Mouse (Mus musculus): Measurements from ENCODE around the gene Kank2. TPM values are rescaled to one million over a fixed set of nuclear protein-coding genes. Genes with fewer than 3 reads are reported as not detected.
A peak's percentile ranks its signal among the peaks of the same experiment; 100 is the strongest.

The Kank2 gene
- polyA plus RNA-seq, 1 experiment from 2014 or later: 9.9 TPM

- peak; percentile 89 for ATAC-seq
- Histone ChIP-seq H3K36me3 (ENCODE audit: control insufficient read depth, insufficient read depth, low read length) (no peaks in the 10 kb centered on the region), H3K9ac (ENCODE audit: low read depth, low read length) (peak overlapping the region; percentile 83), H3K27me3 (replicated peaks; ENCODE audit: control insufficient read depth, insufficient read depth, low read length) (no peaks in the 10 kb centered on the region), H3K4me1 (ENCODE audit: control insufficient read depth, insufficient read depth, low read length) (peaks cover 25% of the 10 kb centered on the region; the same call in 1 of the 2 replicates), H3K4me2 (ENCODE audit: low read depth, low read length) (peak overlapping the region; percentile 86), H3K9me3 (ENCODE audit: control insufficient read depth, low read length) (no peaks in the 10 kb centered on the region), H3K4me3 (ENCODE audit: low read length) (peak overlapping the region; percentile 78), H3K27ac (ENCODE audit: low read length) (peak overlapping the region; percentile 99)
- WGBS: 0% methylated on average over 18 of the region's 18 CpGs
Measured at GRCm38 (mm10) chr9:21724147-21724536, 74.4 kb downstream of the Kank2 start.

GRCm38 (mm10) chr9:21723377-21724146, 75.0 kb downstream of the Kank2 start, which contains the start of gene Ldlr:
Gene Ldlr, plus strand, starts transcription at chr9:21723483.
- peak within 1 kb of the TSS; percentile 99 for H3K27ac ChIP-seq (ENCODE audit: low read length)
- H3K9me3 ChIP-seq (ENCODE audit: control insufficient read depth, low read length): no peaks in the 10 kb centered on the region
- peak within 1 kb of the TSS; percentile 83 for H3K9ac ChIP-seq (ENCODE audit: low read depth, low read length)
- H3K4me2 ChIP-seq (ENCODE audit: low read depth, low read length): peak within 1 kb of the TSS; percentile 86
- ATAC-seq: peak; percentile 85
- no peaks in the 10 kb centered on the region for H3K36me3 ChIP-seq (ENCODE audit: control insufficient read depth, insufficient read depth, low read length)
- no peaks in the 10 kb centered on the region for H3K27me3 ChIP-seq (replicated peaks; ENCODE audit: control insufficient read depth, insufficient read depth, low read length)
- H3K4me3 ChIP-seq (ENCODE audit: low read length): peak within 1 kb of the TSS; percentile 78
- peaks cover 28% of the 10 kb centered on the region; the same call in 1 of the 2 replicates for H3K4me1 ChIP-seq (ENCODE audit: control insufficient read depth, insufficient read depth, low read length)
- under 1% methylated on average over 47 of the region's 47 CpGs for WGBS

GRCm38 (mm10) chr9:21721036-21721435, 77.5 kb downstream of the Kank2 start:
- Histone ChIP-seq H3K27me3 (replicated peaks; ENCODE audit: control insufficient read depth, insufficient read depth, low read length) (no peaks in the 10 kb centered on the region), H3K4me2 (ENCODE audit: low read depth, low read length) (no peak overlapping the region), H3K4me1 (ENCODE audit: control insufficient read depth, insufficient read depth, low read length) (peaks cover 19% of the 10 kb centered on the region; the same call in 1 of the 2 replicates), H3K9me3 (ENCODE audit: control insufficient read depth, low read length) (no peaks in the 10 kb centered on the region), H3K27ac (ENCODE audit: low read length) (peak overlapping the region; percentile 60), H3K4me3 (ENCODE audit: low read length) (no peak overlapping the region), H3K36me3 (ENCODE audit: control insufficient read depth, insufficient read depth, low read length) (no peaks in the 10 kb centered on the region), H3K9ac (ENCODE audit: low read depth, low read length) (no peak overlapping the region)
- 65% methylated on average over 2 of the region's 2 CpGs for WGBS
- ATAC-seq: no peak

GRCm38 (mm10) chr9:21717015-21717414, 81.5 kb downstream of the Kank2 start:
- H3K27me3 ChIP-seq (replicated peaks; ENCODE audit: control insufficient read depth, insufficient read depth, low read length): no peaks in the 10 kb centered on the region
- WGBS: 71% methylated on average over 2 of the region's 2 CpGs
- H3K4me1 ChIP-seq (ENCODE audit: control insufficient read depth, insufficient read depth, low read length): peaks cover 12% of the 10 kb centered on the region; the same call in 1 of the 2 replicates
- no peak overlapping the region for H3K4me2 ChIP-seq (ENCODE audit: low read depth, low read length)
- H3K9me3 ChIP-seq (ENCODE audit: control insufficient read depth, low read length): no peaks in the 10 kb centered on the region
- H3K36me3 ChIP-seq (ENCODE audit: control insufficient read depth, insufficient read depth, low read length): no peaks in the 10 kb centered on the region
- no peak overlapping the region for H3K27ac ChIP-seq (ENCODE audit: low read length)
- no peak for ATAC-seq
- no peak overlapping the region for H3K4me3 ChIP-seq (ENCODE audit: low read length)
- H3K9ac ChIP-seq (ENCODE audit: low read depth, low read length): no peak overlapping the region

Small RNAs within 50 kb of the gene (microRNA-seq; reads per million reads assigned to microRNA genes)
- gene Mir7083: 6.8 reads per million, percentile 19 among the genes with 10 or more reads in this experiment

Other genes starting within 250 kb of the Kank2 start
- gene Timm29, start 206.0 kb downstream of the Kank2 start, polyA plus RNA-seq (2015; fragmentation: Nextera tagmentation; extraction: Ambion mirVana): 22.0 and 23.5 TPM in 2 replicates
- gene Yipf2, start 205.9 kb downstream of the Kank2 start, polyA plus RNA-seq (2015; fragmentation: Nextera tagmentation; extraction: Ambion mirVana): 34.0 and 34.7 TPM in 2 replicates
- 59.5 and 61.2 TPM in 2 replicates for gene Smarca4, start 182.6 kb downstream of the Kank2 start, polyA plus RNA-seq (2015; fragmentation: Nextera tagmentation; extraction: Ambion mirVana)
- gene Ldlr, start 75.3 kb downstream of the Kank2 start, polyA plus RNA-seq (2015; fragmentation: Nextera tagmentation; extraction: Ambion mirVana): 86.7 and 88.2 TPM in 2 replicates
- 85.5 and 106 TPM in 2 replicates for gene Spc24, start 38.4 kb downstream of the Kank2 start, polyA plus RNA-seq (2015; fragmentation: Nextera tagmentation; extraction: Ambion mirVana)
- 17.3 and 18.4 TPM in 2 replicates for gene Angptl8, start 36.8 kb upstream of the Kank2 start, polyA plus RNA-seq (2015; fragmentation: Nextera tagmentation; extraction: Ambion mirVana)
- 23.3 and 24.7 TPM in 2 replicates for gene Dock6, start 53.9 kb upstream of the Kank2 start, polyA plus RNA-seq (2015; fragmentation: Nextera tagmentation; extraction: Ambion mirVana)
- gene Rab3d, start 119.4 kb upstream of the Kank2 start, polyA plus RNA-seq (2015; fragmentation: Nextera tagmentation; extraction: Ambion mirVana): 47.5 and 47.9 TPM in 2 replicates
- gene Ccdc159, start 128.7 kb upstream of the Kank2 start, polyA plus RNA-seq (2015; fragmentation: Nextera tagmentation; extraction: Ambion mirVana): 2.6 and 3.5 TPM in 2 replicates
- gene Tmem205, start 128.8 kb upstream of the Kank2 start, polyA plus RNA-seq (2015; fragmentation: Nextera tagmentation; extraction: Ambion mirVana): 93.9 and 97.0 TPM in 2 replicates
- gene Plppr2, start 138.3 kb upstream of the Kank2 start, polyA plus RNA-seq (2015; fragmentation: Nextera tagmentation; extraction: Ambion mirVana): 5.2 and 6.2 TPM in 2 replicates
- gene Swsap1, start 157.0 kb upstream of the Kank2 start, polyA plus RNA-seq (2015; fragmentation: Nextera tagmentation; extraction: Ambion mirVana): 5.9 and 6.5 TPM in 2 replicates
- 4.8 and 6.4 TPM in 2 replicates for gene Epor, start 164.8 kb upstream of the Kank2 start, polyA plus RNA-seq (2015; fragmentation: Nextera tagmentation; extraction: Ambion mirVana)
- 1.7 and 2.0 TPM in 2 replicates for gene Rgl3, start 190.7 kb upstream of the Kank2 start, polyA plus RNA-seq (2015; fragmentation: Nextera tagmentation; extraction: Ambion mirVana)
- gene Ccdc151, start 203.9 kb upstream of the Kank2 start, polyA plus RNA-seq (2015; fragmentation: Nextera tagmentation; extraction: Ambion mirVana): 0.28 and 0.54 TPM in 2 replicates
- gene Prkcsh, start 204.1 kb upstream of the Kank2 start, polyA plus RNA-seq (2015; fragmentation: Nextera tagmentation; extraction: Ambion mirVana): 121 and 125 TPM in 2 replicates

Measured in intestine, embryonic 16.5 days (tissue).